Mouse (Mus musculus): ENCODE measurements around the gene Olfr1450. TPM values are rescaled to one million over a fixed set of nuclear protein-coding genes. Genes with fewer than 3 reads are reported as not detected.
"Not testable (repeated sequence)": the region's sequence is repeated elsewhere in the genome, so short reads cannot be mapped to it uniquely, and the experiment has no call there.

The Olfr1450 gene
- total RNA-seq (2015) = not detected in 2 replicates
- not detected in 2 replicates for total RNA-seq (2017)

DNA sequence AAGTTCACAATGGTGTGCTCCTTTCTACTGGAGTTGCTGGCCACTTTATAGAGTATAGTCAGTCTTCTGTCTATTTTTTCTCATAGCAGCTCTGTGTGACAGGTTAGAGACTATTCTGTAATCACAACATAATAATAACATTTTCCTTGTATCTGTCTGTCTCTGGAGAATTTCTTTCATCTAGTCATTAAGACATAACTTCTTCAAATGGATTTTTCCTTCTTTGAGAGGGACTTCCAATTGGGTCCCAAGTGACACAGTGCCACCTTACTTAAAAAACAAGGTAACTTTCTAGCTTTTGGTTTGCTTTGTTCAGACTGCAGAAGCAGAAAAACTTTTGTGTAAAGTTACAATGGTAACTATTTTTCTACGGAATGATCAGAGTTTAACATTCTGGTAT, at the start of gene Olfr1450:
TSS of gene Olfr1450 (plus strand) at position 301 of the 400 bp plus-strand sequence.
- no peak for ATAC-seq (replicated peaks; ENCODE audit: poor library complexity)

GRCm38 (mm10) chr19:12903643-12904042, 46.4 kb upstream of the Olfr1450 start, which contains the start of gene Olfr1447:
Gene Olfr1447, minus strand, starts transcription at chr19:12903743.
- no peak for ATAC-seq (replicated peaks; ENCODE audit: poor library complexity)

GRCm38 (mm10) chr19:12924319-12924718, 25.7 kb upstream of the Olfr1450 start, which contains the start of gene Olfr1448:
Gene Olfr1448, minus strand, starts transcription at chr19:12924419.
- no peak for ATAC-seq (replicated peaks; ENCODE audit: poor library complexity)

GRCm38 (mm10) chr19:12930540-12930939, 19.5 kb upstream of the Olfr1450 start, which contains the start of gene Olfr1449:
Gene Olfr1449, plus strand, starts transcription at chr19:12930840.
- no peak for ATAC-seq (replicated peaks; ENCODE audit: poor library complexity)

- ATAC-seq (replicated peaks; ENCODE audit: poor library complexity) = not testable (repeated sequence)
These were observed 20.0 kb downstream of the Olfr1450 start for GRCm38 (mm10) chr19:12970082-12970481.

DNA sequence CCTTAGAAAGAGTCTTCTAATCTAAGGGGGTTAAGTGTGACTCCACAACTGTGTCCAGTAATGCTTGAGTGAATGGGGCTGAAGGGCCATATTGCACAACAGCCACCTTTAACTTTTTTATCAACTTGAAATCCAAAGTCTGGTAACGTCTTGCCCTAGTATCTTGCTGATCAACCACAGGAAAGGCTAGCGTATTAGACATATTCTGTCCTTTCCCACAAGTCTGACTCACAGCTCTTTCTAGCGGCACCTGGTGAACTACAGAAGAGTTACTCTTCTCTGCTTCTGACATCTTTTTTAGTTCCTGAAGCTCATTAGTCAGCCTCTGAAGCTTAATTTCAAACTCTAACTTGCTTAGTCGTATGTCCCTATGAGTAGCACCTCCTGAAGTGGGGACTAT, 42.3 kb downstream of the Olfr1450 start:
- ATAC-seq (replicated peaks; ENCODE audit: poor library complexity) = not testable (repeated sequence)

DNA sequence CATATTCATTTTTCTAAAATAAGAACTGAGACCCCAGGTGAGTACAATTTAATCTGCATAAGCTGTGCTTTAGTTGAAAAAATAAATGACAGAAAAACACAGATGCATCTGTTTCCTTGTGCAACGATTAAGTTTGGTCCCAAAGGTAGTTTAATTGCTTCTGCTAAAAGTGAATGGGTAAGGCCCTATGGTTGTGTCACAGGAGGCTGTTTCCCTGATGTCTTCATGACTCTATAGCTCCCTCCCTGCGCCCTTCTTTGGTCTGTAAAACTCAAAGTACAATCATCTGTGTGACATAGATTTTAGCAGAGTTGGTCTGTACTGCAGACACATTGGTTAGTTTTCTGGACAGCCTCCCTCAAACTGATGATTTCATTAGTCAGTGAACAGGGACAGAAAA, 44.7 kb downstream of the Olfr1450 start, which contains the start of gene Olfr1451:
TSS of gene Olfr1451 (plus strand) at position 301 of the 400 bp plus-strand sequence.
- no peak for ATAC-seq (replicated peaks; ENCODE audit: poor library complexity)

Other genes with a start within 250 kb of the Olfr1450 start
- 5.2 and 5.9 TPM in 2 replicates for gene Cntf, start 184.6 kb upstream of the Olfr1450 start, total RNA-seq (2015)
- gene Cntf, start 184.6 kb upstream of the Olfr1450 start, total RNA-seq (2017) = 1.1 and 3.0 TPM in 2 replicates
- gene Zfp91, start 154.1 kb upstream of the Olfr1450 start, total RNA-seq (2015) = 70.4 and 79.9 TPM in 2 replicates
- gene Zfp91, start 154.1 kb upstream of the Olfr1450 start, total RNA-seq (2017) = 85.2 and 92.8 TPM in 2 replicates
- gene Lpxn, start 154.1 kb upstream of the Olfr1450 start, total RNA-seq (2015) = 4.6 and 9.2 TPM in 2 replicates
- gene Lpxn, start 154.1 kb upstream of the Olfr1450 start, total RNA-seq (2017) = 5.1 and 6.2 TPM in 2 replicates
- gene Gm5244, start 103.6 kb upstream of the Olfr1450 start, total RNA-seq (2015) = not detected in 2 replicates
- gene Gm5244, start 103.6 kb upstream of the Olfr1450 start, total RNA-seq (2017) = not detected in 2 replicates
- not detected in 2 replicates for gene Olfr1444, start 93.0 kb upstream of the Olfr1450 start, total RNA-seq (2015)
- gene Olfr1444, start 93.0 kb upstream of the Olfr1450 start, total RNA-seq (2017) = not detected in 2 replicates
- not detected in 2 replicates for gene Olfr1445, start 66.4 kb upstream of the Olfr1450 start, total RNA-seq (2015)
- not detected in 2 replicates for gene Olfr1445, start 66.4 kb upstream of the Olfr1450 start, total RNA-seq (2017)
- gene Olfr1446, start 56.7 kb upstream of the Olfr1450 start, total RNA-seq (2015) = not detected in 2 replicates
- not detected in 2 replicates for gene Olfr1446, start 56.7 kb upstream of the Olfr1450 start, total RNA-seq (2017)
- not detected in 2 replicates for gene Olfr1447, start 46.5 kb upstream of the Olfr1450 start, total RNA-seq (2015)
- not detected in 2 replicates for gene Olfr1447, start 46.5 kb upstream of the Olfr1450 start, total RNA-seq (2017)
- gene Olfr1448, start 25.8 kb upstream of the Olfr1450 start, total RNA-seq (2015) = not detected in 2 replicates
- not detected in 2 replicates for gene Olfr1448, start 25.8 kb upstream of the Olfr1450 start, total RNA-seq (2017)
- gene Olfr1449, start 19.4 kb upstream of the Olfr1450 start, total RNA-seq (2015) = not detected in 2 replicates
- not detected in 2 replicates for gene Olfr1449, start 19.4 kb upstream of the Olfr1450 start, total RNA-seq (2017)
- not detected in 2 replicates for gene Olfr1451, start 44.8 kb downstream of the Olfr1450 start, total RNA-seq (2015)
- not detected in 2 replicates for gene Olfr1451, start 44.8 kb downstream of the Olfr1450 start, total RNA-seq (2017)
- gene Olfr1453, start 78.1 kb downstream of the Olfr1450 start, total RNA-seq (2015) = not detected in 2 replicates
- not detected in 2 replicates for gene Olfr1453, start 78.1 kb downstream of the Olfr1450 start, total RNA-seq (2017)
- gene Olfr1454, start 110.4 kb downstream of the Olfr1450 start, total RNA-seq (2015) = not detected in 2 replicates
- gene Olfr1454, start 110.4 kb downstream of the Olfr1450 start, total RNA-seq (2017) = not detected in 2 replicates
- not detected in 2 replicates for gene Olfr1457, start 147.6 kb downstream of the Olfr1450 start, total RNA-seq (2015)
- gene Olfr1457, start 147.6 kb downstream of the Olfr1450 start, total RNA-seq (2017) = not detected in 2 replicates
- not detected in 2 replicates for gene Olfr1458, start 156.5 kb downstream of the Olfr1450 start, total RNA-seq (2015)
- gene Olfr1458, start 156.5 kb downstream of the Olfr1450 start, total RNA-seq (2017) = not detected in 2 replicates
- not detected in 2 replicates for gene Olfr1459, start 199.3 kb downstream of the Olfr1450 start, total RNA-seq (2015)
- gene Olfr1459, start 199.3 kb downstream of the Olfr1450 start, total RNA-seq (2017) = not detected in 2 replicates
- gene Olfr1461, start 212.7 kb downstream of the Olfr1450 start, total RNA-seq (2015) = not detected in 2 replicates
- not detected in 2 replicates for gene Olfr1461, start 212.7 kb downstream of the Olfr1450 start, total RNA-seq (2017)
- not detected in 2 replicates for gene Olfr1462, start 235.5 kb downstream of the Olfr1450 start, total RNA-seq (2015)
- not detected in 2 replicates for gene Olfr1462, start 235.5 kb downstream of the Olfr1450 start, total RNA-seq (2017)